Mouse (Mus musculus) kidney, postnatal 4 days (tissue): ENCODE data around the gene 1700049E17Rik2.
"Not testable (repeated sequence)": the region's sequence is repeated elsewhere in the genome, so short reads cannot be mapped to it uniquely, and the experiment has no call there.

Experiments
- DNase-seq, 2 experiments: peaks; one replicate each; pipeline ENCODE4 v3.0.0; 2021; ENCODE audit warnings: mixed read lengths in 2 of 2

Gene 1700049E17Rik2

DNA sequence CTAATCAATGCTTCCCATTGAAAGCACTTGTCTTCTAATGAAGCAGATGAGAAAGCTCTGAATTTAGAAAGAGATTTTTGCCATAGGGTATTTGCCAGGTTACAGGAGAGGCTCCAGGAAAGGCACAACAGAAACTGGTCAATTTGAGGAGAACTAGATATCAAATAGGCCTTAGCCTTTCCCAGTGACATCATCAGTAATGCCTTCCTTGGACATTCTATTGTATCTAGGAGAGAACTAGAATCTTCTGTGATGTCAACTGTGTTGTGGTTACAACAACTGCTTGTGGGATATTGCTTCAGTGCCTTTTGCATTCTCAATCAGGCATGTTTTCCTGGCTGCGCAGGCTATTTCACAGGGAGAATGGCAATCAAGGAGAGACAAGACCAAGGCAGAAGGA, at the start of gene 1700049E17Rik2:
Gene 1700049E17Rik2 (plus strand): TSS at position 301 of the 400 bp plus-strand sequence.
- not testable (repeated sequence) for DNase-seq

DNA sequence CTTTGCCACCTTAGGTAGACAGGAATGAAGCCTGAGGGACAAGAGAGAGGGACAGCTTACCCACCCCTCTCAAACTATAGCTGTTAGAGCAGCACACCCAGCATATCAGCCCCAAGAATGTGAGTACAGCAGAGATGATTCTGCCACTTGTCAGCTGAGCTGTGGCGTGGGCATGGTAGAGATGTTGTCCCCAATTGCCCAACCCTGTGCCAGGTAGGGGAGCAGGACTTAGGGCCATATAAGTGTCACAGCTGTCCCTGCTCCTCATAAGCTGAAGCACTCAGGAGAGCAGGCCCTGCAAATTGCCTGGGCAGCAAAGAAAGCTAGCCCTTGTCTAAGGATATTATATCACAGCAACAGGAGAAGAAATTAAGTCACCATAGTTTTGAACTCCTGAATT, 48.3 kb upstream of the 1700049E17Rik2 start:
- not testable (repeated sequence) for DNase-seq

GRCm38 (mm10) chr14:41555483-41555882, 17.5 kb upstream of the 1700049E17Rik2 start, which contains the start of gene Gm7970:
Gene Gm7970, minus strand, starts transcription at chr14:41555583.
- not testable (repeated sequence) for DNase-seq

DNA sequence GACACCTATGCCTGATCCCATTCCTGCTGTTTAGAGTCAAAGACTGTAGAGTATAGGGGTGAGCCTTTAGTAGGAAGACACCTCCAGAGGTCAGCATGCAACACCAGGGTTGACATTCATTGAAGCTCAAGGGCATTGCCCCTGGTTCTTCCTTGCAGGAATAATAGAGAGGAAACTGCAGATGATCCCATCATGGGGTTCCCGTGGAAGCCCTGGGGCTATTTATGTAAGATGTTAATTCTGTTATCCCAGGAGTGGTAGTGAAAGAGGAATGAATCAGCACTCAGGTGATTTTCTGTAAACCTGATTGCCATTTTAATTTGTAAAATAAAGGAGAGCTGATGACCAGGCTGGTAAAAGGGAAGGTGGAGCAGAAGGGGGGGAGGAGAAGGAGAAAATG, 13.3 kb downstream of the 1700049E17Rik2 start:
- not testable (repeated sequence) for DNase-seq

DNA sequence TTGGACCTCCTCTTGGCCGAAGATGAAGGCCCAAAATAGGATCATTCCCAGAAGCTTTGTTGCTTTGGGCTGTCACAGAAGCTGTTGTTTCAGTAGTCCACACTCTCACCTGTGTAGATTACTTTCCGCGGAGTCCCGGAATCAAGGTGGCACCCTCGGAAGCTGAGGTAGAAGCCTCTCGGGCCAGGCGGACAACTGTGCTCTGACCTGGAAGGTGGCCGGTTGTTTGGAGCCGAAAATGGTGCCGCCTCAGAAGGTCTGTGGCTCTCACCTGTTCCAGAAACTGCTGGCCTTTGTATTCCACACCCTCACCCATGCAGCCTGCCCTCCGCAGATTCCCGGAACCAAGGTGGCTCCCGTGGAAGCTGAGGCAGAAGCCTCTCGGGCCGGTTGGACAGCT, 27.9 kb downstream of the 1700049E17Rik2 start:
- not testable (repeated sequence) for DNase-seq

- DNase-seq, result not testable (repeated sequence)
Measured at GRCm38 (mm10) chr14:41610690-41611089, 37.7 kb downstream of the 1700049E17Rik2 start.

DNA sequence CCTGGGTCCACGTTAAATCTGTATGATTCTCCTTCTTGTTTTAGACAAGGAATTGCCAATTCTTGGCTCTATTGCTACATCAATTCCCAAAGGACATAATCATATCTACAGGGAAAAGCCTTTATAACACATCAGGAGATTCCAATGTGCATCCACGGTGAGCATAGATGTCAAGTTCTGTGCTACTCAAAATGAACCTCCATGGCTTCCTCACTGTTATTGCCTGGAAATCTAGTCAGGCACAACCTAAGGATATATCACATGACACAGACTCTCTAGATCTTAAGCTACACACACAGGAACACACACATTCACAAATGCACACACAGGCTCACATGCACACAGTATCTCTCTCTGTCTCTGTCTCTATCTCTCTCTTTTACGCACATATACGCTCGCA, 49.5 kb downstream of the 1700049E17Rik2 start:
- not testable (repeated sequence) for DNase-seq

DNA sequence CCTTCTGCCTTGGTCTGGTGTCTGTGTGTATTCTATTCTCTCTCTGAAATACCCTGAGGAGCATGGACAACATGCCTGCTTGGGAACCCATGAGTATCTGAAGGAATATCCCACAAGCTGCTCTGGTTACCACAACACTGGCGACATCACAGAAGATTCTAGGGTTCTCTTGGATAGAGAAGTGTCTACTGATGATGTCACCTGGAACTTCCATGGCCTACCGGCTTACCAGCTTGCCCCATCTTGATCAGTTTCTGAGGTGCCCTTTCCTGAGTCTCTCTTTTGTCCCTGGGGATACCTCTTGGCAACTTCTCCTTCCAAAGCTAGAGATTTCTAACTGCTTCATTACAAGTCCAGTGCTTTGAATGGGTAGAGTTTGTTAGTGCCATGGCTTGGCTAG, 51.5 kb downstream of the 1700049E17Rik2 start, which contains the start of gene Gm3072:
Gene Gm3072 (minus strand): TSS at position 101 of the 400 bp plus-strand sequence.
- not testable (repeated sequence) for DNase-seq

GRCm38 (mm10) chr14:41630144-41630543, 57.1 kb downstream of the 1700049E17Rik2 start:
- not testable (repeated sequence) for DNase-seq
